Mouse (Mus musculus) hindbrain, embryonic 11.5 days (tissue): ENCODE data around the gene Gcm1. TPM values are rescaled to one million over a fixed set of nuclear protein-coding genes. Genes with fewer than 3 reads are reported as not detected.
A peak's percentile ranks its signal among the peaks of the same experiment; 100 is the strongest.

Experiments
- ATAC-seq: fragments of 200-750 bp; cut with Nextera tagmentation; 2 replicates; pipeline ENCODE4 v1.8.0; 2017; ENCODE audit warnings: mild to moderate bottlenecking, moderate TSS enrichment, moderate library complexity; ENCODE audit not compliant: low FRiP score
- DNase-seq: peaks from one replicate; pipeline ENCODE4 v3.0.0-alpha.2; 2015; ENCODE audit warnings: low spot score
- H3K27ac ChIP-seq: fragments of 300-500 bp; sonication (generic); 2 replicates; pipeline ENCODE4 v1.5.1; 2014; ENCODE audit warnings: mild to moderate bottlenecking, low read depth, low read length
- H3K27me3 ChIP-seq: fragments of 300-500 bp; sonication (generic); 2 replicates; pipeline ENCODE4 v1.6.1; 2014; ENCODE audit warnings: mild to moderate bottlenecking, low read length, moderate library complexity, mixed read lengths; ENCODE audit not compliant: control insufficient read depth, insufficient read depth
- H3K36me3 ChIP-seq: fragments of 300-500 bp; sonication (generic); 2 replicates; pipeline ENCODE4 v1.6.1; 2014; ENCODE audit warnings: mild to moderate bottlenecking, low read length, moderate library complexity, mixed read lengths; ENCODE audit not compliant: control insufficient read depth, insufficient read depth
- H3K4me1 ChIP-seq: fragments of 300-500 bp; sonication (generic); replicated peaks from 2 replicates; pipeline ENCODE4 v1.6.1; 2014; ENCODE audit warnings: low read length, mixed read lengths; ENCODE audit not compliant: control insufficient read depth, insufficient read depth
- H3K4me2 ChIP-seq: fragments of 300-500 bp; sonication (generic); replicated peaks from 2 replicates; pipeline ENCODE4 v1.6.1; 2014; ENCODE audit warnings: mild to moderate bottlenecking, low read depth, low read length
- H3K4me3 ChIP-seq: fragments of 300-500 bp; sonication (generic); 2 replicates; pipeline ENCODE4 v1.5.1; 2014; ENCODE audit warnings: low read depth, low read length
- H3K9ac ChIP-seq: fragments of 300-500 bp; sonication (generic); 2 replicates; pipeline ENCODE4 v1.6.1; 2014; ENCODE audit warnings: low read depth, low read length
- H3K9me3 ChIP-seq: fragments of 300-500 bp; sonication (generic); 2 replicates; pipeline ENCODE4 v1.6.1; 2016; ENCODE audit warnings: low read length; ENCODE audit not compliant: control insufficient read depth
- WGBS: fragments of 180-500 bp; shearing (Covaris S2); extraction: QIAGEN DNeasy Blood & Tissue Kit; methylation state at CpG from one replicate; pipeline ENCODE4 v1.1.7; 2014; 5-methylcytosine and 5-hydroxymethylcytosine counted together
- polyA plus RNA-seq: library from polyadenylated mRNA; unstranded; fragments of >200 nt; fragmentation: Nextera tagmentation; extraction: Ambion mirVana; gene quantifications from 2 replicates; pipeline ENCODE4 v1.2.1, GENCODE M21; 2014

Gcm1 gene
- polyA plus RNA-seq, 1 experiment from 2014 or later: not detected

DNA sequence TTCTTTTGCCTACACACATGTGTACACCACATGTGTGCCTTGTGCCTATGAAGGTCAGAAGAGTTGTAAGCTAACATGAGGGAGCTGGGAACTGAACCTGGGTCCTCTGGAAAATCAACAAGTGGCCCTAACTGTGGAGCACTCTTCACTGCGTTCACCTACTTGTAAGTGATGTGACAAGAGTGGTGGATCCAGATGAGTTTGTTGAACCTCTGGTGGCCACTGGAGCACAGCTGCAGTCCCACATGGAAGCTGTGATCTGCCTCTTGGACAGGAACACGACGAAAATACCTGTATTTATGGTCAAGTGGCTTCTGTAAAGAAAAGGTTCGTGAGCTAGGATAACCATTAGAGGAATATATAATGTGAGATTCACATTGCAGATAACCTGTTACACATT is 32.6 kb downstream of the Gcm1 start:
- Histone ChIP-seq H3K36me3 (no peaks in the 10 kb centered on the region), H3K27me3 (no peaks in the 10 kb centered on the region)
- DNase-seq: no peak

DNA sequence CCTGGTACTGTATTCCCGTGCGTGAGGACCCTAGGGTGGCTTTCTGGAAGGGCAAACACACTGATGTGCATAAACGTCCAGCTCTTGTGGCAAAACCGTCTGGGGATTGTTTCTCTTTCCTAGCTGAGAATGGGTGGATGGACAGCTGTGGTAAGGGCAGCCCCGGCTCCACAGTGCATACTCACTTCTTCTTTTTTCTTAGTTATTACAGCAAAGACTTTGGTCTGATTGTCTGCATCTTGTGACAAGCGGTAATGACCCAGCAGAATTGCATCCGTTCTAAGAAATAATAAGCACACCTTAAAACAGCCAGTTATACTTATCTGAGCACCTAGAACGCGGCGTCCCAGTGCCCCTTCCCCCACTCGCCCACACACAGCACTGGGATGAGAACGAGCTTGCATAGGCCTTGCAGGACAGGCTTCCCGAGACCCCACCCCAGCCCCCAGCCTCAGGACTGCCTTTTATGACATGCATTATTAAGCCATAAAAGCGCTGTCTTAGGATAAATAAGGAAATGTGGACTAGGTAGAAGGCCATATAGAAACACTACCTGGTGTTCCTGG is 34.1 kb downstream of the Gcm1 start:
- ATAC-seq (no peak), DNase-seq (no peak)

More for the DNA sequence above, 32.6 kb downstream of the Gcm1 start:
- ATAC-seq: no peak
- 89% methylated on average over 4 of the region's 4 CpGs for WGBS
- Histone ChIP-seq H3K4me3 (no peak overlapping the region), H3K9ac (no peak overlapping the region), H3K27ac (no peak overlapping the region), H3K4me2 (no peak overlapping the region), H3K9me3 (no peaks in the 10 kb centered on the region), H3K4me1 (no peaks in the 10 kb centered on the region)

DNA sequence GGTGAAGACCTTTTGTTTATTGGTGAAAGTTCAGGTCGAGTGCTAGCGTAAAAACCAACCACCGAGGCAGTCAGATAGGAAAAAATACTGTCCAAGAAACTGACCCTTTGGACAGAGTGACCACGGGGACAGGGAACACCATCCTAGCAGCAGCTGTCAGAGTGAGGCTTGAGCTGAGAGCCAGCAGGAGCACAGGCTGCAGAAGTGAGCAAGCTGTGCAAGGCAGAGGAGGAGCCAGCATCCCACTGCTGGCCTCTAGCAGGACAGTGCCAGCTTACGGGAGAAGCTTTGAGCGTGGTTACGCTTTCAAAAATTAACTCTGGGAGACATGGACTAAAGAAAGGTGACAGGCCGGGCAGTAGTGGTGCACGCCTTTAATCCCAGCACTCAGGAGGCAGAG is 36.0 kb downstream of the Gcm1 start:
- Histone ChIP-seq H3K27ac (no peak overlapping the region), H3K4me1 (no peaks in the 10 kb centered on the region), H3K36me3 (no peaks in the 10 kb centered on the region), H3K9me3 (no peaks in the 10 kb centered on the region), H3K9ac (no peak overlapping the region), H3K4me3 (no peak overlapping the region), H3K4me2 (no peak overlapping the region), H3K27me3 (no peaks in the 10 kb centered on the region)
- 89% methylated on average over 9 of the region's 9 CpGs for WGBS
- ATAC-seq (no peak), DNase-seq (no peak)

More for the DNA sequence above, 34.1 kb downstream of the Gcm1 start:
- Histone ChIP-seq H3K27me3 (no peaks in the 10 kb centered on the region), H3K36me3 (no peaks in the 10 kb centered on the region), H3K9ac (no peak overlapping the region), H3K4me1 (no peaks in the 10 kb centered on the region), H3K27ac (no peak overlapping the region), H3K4me3 (no peak overlapping the region), H3K4me2 (no peak overlapping the region), H3K9me3 (no peaks in the 10 kb centered on the region)
- 91% methylated on average over 14 of the region's 14 CpGs for WGBS

DNA sequence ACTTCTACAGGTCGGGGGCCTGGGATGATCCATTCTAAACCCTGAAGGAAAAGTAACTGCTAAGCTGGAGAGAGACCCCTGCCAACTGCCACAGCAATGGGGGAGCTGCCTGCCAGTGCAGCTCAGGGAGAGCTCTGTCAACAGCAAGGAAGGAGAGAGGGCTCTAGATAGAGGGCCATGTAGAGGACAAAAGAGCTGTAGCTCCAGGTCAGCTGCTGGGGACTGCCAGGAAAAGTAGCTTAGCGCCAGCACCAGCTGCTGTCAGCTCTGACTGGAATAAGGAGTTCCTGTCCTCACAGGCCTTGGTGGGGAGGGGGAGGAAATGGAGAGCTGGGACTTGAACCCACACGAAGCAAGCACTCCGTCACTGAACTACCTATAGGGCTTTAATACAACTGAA is 36.8 kb downstream of the Gcm1 start:
- Histone ChIP-seq H3K36me3 (no peaks in the 10 kb centered on the region), H3K9ac (no peak overlapping the region), H3K4me1 (no peaks in the 10 kb centered on the region), H3K9me3 (no peaks in the 10 kb centered on the region), H3K27ac (no peak overlapping the region), H3K27me3 (no peaks in the 10 kb centered on the region), H3K4me2 (no peak overlapping the region), H3K4me3 (no peak overlapping the region)
- no peak for DNase-seq
- ATAC-seq: no peak
- 75% methylated on average over 4 of the region's 4 CpGs for WGBS

GRCm38 (mm10) chr9:78088971-78089370 is 37.2 kb downstream of the Gcm1 start:
- Histone ChIP-seq H3K27ac (no peak overlapping the region), H3K36me3 (no peaks in the 10 kb centered on the region), H3K9ac (no peak overlapping the region), H3K4me1 (no peaks in the 10 kb centered on the region), H3K4me3 (no peak overlapping the region), H3K4me2 (no peak overlapping the region), H3K27me3 (no peaks in the 10 kb centered on the region), H3K9me3 (no peaks in the 10 kb centered on the region)
- WGBS: 82% methylated on average over 7 of the region's 7 CpGs
- no peak for DNase-seq
- ATAC-seq: no peak

DNA sequence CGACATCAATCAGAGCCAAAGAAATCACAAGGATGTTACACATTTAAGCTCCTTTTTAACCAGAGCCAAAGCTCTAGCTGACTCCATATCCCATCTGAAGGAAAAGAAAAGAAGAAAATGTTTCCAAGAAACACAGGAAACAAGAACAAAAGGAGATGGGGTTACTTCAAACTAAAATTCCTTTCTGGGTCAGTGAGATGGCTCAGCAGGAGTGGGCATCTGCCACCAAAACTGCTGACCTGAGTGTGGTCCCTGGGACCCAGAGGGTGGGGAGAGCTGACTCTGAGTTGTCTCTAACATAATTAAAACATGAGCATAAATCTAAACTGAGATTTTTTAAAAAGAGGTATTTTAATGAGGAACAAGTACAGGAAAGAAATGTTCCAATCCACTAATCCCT is 38.2 kb downstream of the Gcm1 start:
- Histone ChIP-seq H3K27ac (no peak overlapping the region), H3K4me1 (no peaks in the 10 kb centered on the region), H3K4me2 (no peak overlapping the region), H3K9me3 (no peaks in the 10 kb centered on the region), H3K36me3 (no peaks in the 10 kb centered on the region), H3K4me3 (no peak overlapping the region), H3K27me3 (no peaks in the 10 kb centered on the region), H3K9ac (no peak overlapping the region)
- DNase-seq (no peak), ATAC-seq (no peak)
- WGBS: 91% methylated on average over 1 of the region's 1 CpGs

DNA sequence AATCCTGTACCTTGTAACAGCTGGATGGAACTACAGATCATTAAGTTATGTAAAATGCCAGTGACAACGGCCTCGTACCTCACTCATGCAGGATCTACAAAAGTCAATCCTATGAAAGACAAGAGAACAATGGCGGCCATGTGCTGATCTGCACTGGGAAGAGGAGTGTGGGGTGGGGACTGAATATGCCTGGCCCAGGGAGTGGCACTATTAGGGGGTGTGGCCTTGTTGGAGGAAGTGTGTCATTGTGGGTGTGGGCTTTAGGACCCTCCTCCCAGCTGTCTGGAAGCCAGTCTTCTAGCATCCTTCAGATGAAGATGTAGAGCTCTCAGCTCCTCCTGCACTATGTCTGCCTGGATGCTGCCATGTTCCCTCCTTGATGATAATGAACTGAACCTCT is 38.9 kb downstream of the Gcm1 start:
- no peak for ATAC-seq
- Histone ChIP-seq H3K27ac (no peak overlapping the region), H3K4me3 (no peak overlapping the region), H3K4me1 (no peaks in the 10 kb centered on the region), H3K9me3 (no peaks in the 10 kb centered on the region), H3K9ac (no peak overlapping the region), H3K4me2 (no peak overlapping the region), H3K36me3 (no peaks in the 10 kb centered on the region), H3K27me3 (no peaks in the 10 kb centered on the region)
- DNase-seq: no peak
- 84% methylated on average over 3 of the region's 3 CpGs for WGBS

GRCm38 (mm10) chr9:78095686-78096085 is 44.0 kb downstream of the Gcm1 start:
- Histone ChIP-seq H3K4me2 (no peak overlapping the region), H3K9me3 (no peaks in the 10 kb centered on the region), H3K36me3 (no peaks in the 10 kb centered on the region), H3K4me1 (no peaks in the 10 kb centered on the region), H3K27ac (no peak overlapping the region), H3K9ac (no peak overlapping the region), H3K27me3 (no peaks in the 10 kb centered on the region), H3K4me3 (no peak overlapping the region)
- 96% methylated on average over 12 of the region's 12 CpGs for WGBS
- ATAC-seq (no peak), DNase-seq (no peak)

GRCm38 (mm10) chr9:78096376-78096775 is 44.7 kb downstream of the Gcm1 start:
- Histone ChIP-seq H3K9me3 (no peaks in the 10 kb centered on the region), H3K4me1 (no peaks in the 10 kb centered on the region), H3K4me3 (no peak overlapping the region), H3K27ac (no peak overlapping the region), H3K9ac (no peak overlapping the region), H3K4me2 (no peak overlapping the region), H3K36me3 (no peaks in the 10 kb centered on the region), H3K27me3 (no peaks in the 10 kb centered on the region)
- DNase-seq (peak; percentile 17), ATAC-seq (no peak)
- 91% methylated on average over 6 of the region's 6 CpGs for WGBS
